Mouse (Mus musculus) midbrain, embryonic 10.5 days (tissue): Measurements from ENCODE around the gene Edc4. TPM values are rescaled to one million over a fixed set of nuclear protein-coding genes. Genes with fewer than 3 reads are reported as not detected.
A peak's percentile ranks its signal among the peaks of the same experiment; 100 is the strongest.

Experiments used
- DNase-seq: peaks from one replicate; pipeline ENCODE4 v3.0.0-alpha.2; 2017; ENCODE audit warnings: low spot score
- H3K27ac ChIP-seq: fragments of 300-500 bp; sonication (generic); replicated peaks from 2 replicates; pipeline ENCODE4 v1.5.1; 2016; ENCODE audit warnings: mild to moderate bottlenecking
- H3K27me3 ChIP-seq: fragments of 300-500 bp; sonication (generic); 2 replicates; pipeline ENCODE4 v1.6.1; 2016; ENCODE audit warnings: low read depth, mild to moderate bottlenecking; ENCODE audit not compliant: poor library complexity, severe bottlenecking
- H3K36me3 ChIP-seq: fragments of 300-500 bp; sonication (generic); 2 replicates; pipeline ENCODE4 v1.6.1; 2016; ENCODE audit warnings: mild to moderate bottlenecking, moderate library complexity
- H3K4me1 ChIP-seq: fragments of 300-500 bp; sonication (generic); 2 replicates; pipeline ENCODE4 v1.6.1; 2016
- H3K4me3 ChIP-seq: fragments of 300-500 bp; sonication (generic); 2 replicates; pipeline ENCODE4 v1.5.1; 2016; ENCODE audit warnings: mild to moderate bottlenecking, moderate library complexity
- H3K9me3 ChIP-seq: fragments of 300-500 bp; sonication (generic); replicated peaks from 2 replicates; pipeline ENCODE4 v1.6.1; 2016; ENCODE audit warnings: mild to moderate bottlenecking
- WGBS: fragments of 180-500 bp; shearing (Covaris S2); methylation state at CpG from one replicate; pipeline ENCODE4 v1.1.7; 2016; 5-methylcytosine and 5-hydroxymethylcytosine counted together
- polyA plus RNA-seq: library from polyadenylated mRNA; unstranded; fragments of >200 nt; fragmentation: Nextera tagmentation; extraction: Ambion mirVana; gene quantifications from 2 replicates; pipeline ENCODE4 v1.2.1, GENCODE M21; 2016

Edc4 gene
- polyA plus RNA-seq, 1 experiment from 2014 or later: 74.0 TPM

DNA sequence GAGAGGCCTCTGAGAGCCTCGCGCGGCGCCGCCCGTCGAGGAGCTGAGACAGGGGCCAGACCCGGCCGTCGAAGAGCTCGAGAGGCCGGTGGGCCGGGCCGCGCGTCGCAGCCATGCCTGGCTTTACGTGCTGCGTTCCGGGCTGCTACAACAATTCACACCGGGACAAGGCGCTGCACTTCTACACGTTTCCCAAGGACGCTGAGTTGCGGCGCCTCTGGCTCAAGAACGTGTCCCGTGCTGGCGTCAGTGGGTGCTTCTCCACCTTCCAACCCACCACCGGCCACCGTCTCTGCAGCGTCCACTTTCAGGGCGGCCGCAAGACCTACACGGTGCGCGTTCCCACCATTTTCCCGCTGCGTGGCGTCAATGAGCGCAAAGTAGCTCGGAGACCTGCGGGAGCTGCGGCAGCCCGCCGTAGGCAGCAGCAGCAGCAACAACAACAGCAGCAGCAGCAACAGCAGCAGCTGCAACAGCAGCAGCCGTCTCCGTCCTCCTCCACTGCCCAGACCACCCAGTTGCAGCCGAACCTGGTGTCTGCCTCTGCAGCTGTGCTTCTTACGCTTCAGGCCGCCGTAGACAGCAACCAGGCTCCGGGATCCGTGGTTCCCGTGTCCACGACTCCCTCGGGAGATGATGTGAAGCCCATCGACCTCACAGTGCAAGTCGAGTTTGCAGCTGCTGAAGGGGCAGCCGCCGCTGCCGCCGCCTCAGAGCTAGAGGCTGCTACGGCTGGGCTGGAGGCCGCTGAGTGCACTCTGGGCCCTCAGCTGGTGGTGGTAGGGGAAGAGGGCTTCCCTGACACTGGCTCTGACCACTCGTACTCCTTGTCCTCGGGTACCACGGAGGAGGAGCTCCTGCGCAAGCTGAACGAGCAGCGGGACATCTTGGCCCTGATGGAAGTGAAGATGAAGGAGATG lies 25.2 kb upstream of the Edc4 start:
- Histone ChIP-seq H3K9me3 (no peaks in the 10 kb centered on the region), H3K4me3 (peak overlapping the region; percentile 88), H3K36me3 (peaks cover 24% of the 10 kb centered on the region), H3K27me3 (no peaks in the 10 kb centered on the region), H3K27ac (peak overlapping the region; percentile 94), H3K4me1 (peaks cover 67% of the 10 kb centered on the region)
- DNase-seq: no peak
- under 1% methylated on average over 71 of the region's 71 CpGs for WGBS

DNA sequence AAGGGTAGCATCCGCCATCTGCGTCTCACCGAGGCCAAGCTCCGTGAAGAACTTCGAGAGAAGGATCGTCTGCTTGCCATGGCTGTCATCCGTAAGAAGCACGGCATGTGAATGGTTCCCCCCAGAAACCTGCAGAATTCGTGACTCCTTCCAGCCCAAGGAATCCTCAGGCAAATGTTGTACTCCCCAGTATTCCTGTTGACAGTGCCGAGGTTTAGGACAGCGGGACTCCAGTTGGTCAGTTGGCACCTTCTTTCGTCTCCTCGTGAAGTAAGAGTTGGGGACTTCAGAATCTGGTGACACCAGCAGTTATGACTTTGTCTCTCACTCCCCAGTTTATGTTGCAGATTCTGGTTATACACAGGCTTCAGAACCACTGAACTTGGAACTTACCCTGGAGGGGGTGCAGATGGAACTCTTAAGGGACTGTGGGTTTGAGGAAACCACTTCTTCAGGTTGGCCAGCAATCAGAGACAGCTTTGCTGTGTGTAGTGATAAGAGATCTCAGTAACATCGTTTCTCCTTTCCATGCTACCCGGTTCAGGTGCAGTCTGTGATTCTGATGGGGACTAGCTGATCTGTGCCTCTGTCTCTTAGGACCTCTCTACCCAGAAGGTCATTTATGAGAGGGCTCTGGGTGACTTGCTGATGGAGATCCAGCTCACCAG lies 24.4 kb upstream of the Edc4 start:
- Histone ChIP-seq H3K27me3 (no peaks in the 10 kb centered on the region), H3K9me3 (no peaks in the 10 kb centered on the region), H3K36me3 (peaks cover 26% of the 10 kb centered on the region), H3K27ac (peak overlapping the region; percentile 94), H3K4me3 (peak overlapping the region; percentile 88), H3K4me1 (peaks cover 62% of the 10 kb centered on the region)
- 31% methylated on average over 15 of the region's 15 CpGs for WGBS
- no peak for DNase-seq

DNA sequence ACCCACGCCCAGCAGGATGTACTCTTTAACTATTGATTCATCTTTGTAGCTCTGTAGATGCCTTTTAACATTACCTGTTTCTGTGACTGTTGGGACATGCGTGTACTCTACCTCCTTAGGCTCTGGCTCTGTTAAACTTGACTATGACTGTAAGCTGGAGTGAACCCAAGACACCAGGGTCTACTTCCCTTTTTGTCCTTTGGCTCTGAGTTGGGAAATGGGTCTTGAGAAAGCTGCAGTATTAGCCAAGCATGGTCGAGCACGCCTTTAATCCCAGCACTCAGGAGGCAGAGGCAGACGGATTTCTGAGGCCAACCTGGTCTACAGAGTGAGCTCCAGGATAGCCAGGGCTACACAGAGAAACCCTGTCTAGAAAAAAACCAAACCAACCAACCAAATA lies 22.2 kb upstream of the Edc4 start:
- WGBS: 88% methylated on average over 5 of the region's 5 CpGs
- Histone ChIP-seq H3K4me1 (peaks cover 74% of the 10 kb centered on the region), H3K9me3 (no peaks in the 10 kb centered on the region), H3K36me3 (peaks cover 36% of the 10 kb centered on the region), H3K27me3 (no peaks in the 10 kb centered on the region), H3K27ac (no peak overlapping the region), H3K4me3 (no peak overlapping the region; the same call in 1 of the 2 replicates)
- no peak for DNase-seq

DNA sequence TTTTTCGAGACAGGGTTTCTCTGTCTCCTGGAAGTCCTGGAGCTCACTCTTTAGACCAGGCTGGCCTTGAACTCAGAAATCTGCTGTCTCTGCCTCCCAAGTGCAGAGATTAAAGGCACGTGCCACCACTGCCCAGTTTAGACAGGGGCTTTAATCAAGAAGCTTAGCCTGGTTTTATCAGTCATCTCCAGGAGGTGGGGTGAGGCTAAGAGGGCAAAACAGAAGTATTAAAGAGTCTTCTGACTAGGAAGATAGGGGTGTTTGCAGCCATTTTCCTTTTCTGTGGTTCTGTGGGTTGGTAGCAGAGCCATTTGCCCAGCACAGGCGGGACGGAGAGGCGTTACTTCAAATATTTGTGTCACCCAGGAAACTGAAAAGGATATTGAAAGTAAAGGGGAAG lies 21.4 kb upstream of the Edc4 start:
- peak overlapping the region; percentile 99; the same call in 1 of the 2 replicates for H3K27ac ChIP-seq
- no peaks in the 10 kb centered on the region for H3K27me3 ChIP-seq
- H3K4me1 ChIP-seq: peaks cover 78% of the 10 kb centered on the region
- no peak for DNase-seq
- H3K36me3 ChIP-seq: peaks cover 44% of the 10 kb centered on the region
- 73% methylated on average over 5 of the region's 5 CpGs for WGBS
- H3K9me3 ChIP-seq: no peaks in the 10 kb centered on the region
- 0 out of 2 replicates have a peak overlapping the region, but pooled peaks have one; percentile 69 for H3K4me3 ChIP-seq

DNA sequence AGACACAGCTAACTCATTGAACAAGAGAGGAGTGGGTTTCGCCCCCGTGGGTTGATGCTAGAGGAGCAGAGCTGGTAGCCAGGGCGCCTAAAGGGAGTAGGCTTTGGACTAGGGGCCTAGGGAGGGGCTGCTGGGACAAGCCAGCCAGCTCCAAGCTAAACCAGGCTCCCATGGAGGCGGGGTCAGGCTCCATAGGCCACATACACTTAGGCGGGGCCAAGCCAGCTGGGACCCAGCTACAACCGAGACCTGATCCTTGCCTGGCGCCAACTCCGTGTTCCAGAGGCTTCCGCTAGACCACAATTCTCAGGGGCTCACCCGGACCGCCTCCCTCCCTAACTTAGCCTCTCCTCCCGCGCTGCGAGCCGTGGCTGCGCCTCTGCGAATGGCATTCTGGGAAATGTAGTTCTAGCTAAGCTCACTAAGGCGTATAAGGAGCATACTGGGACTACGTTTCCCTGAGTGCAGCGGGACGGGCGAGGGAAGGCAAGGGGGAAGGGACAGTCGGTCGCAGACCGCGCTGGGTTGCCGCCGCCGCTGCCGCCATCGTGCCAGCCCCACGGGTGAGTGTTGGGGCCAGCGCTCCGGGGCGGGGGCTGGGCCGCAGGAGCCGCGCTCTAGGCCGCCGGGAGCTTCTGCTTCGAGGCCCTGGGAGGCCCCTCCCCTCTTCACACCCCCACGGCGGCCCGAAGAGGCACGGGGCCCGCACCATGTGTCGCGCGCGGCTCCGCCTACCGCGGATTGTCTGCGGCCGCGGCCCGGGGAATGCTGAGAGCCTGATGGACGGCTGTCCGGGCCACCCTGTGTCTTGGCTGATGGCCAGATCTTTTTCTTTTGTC lies 20.3 kb upstream of the Edc4 start, which contains the start of gene Nutf2:
TSS of gene Nutf2 (plus strand) at position 438 of the 839 bp plus-strand sequence.
- peak; percentile 98 for DNase-seq
- peaks cover 77% of the 10 kb centered on the region for H3K4me1 ChIP-seq
- H3K27ac ChIP-seq: peak within 1 kb of the TSS; percentile 99
- no peaks in the 10 kb centered on the region for H3K9me3 ChIP-seq
- H3K36me3 ChIP-seq: peaks cover 53% of the 10 kb centered on the region
- H3K27me3 ChIP-seq: no peaks in the 10 kb centered on the region
- WGBS: under 1% methylated on average over 58 of the region's 59 CpGs
- H3K4me3 ChIP-seq: peak within 1 kb of the TSS; percentile 69

DNA sequence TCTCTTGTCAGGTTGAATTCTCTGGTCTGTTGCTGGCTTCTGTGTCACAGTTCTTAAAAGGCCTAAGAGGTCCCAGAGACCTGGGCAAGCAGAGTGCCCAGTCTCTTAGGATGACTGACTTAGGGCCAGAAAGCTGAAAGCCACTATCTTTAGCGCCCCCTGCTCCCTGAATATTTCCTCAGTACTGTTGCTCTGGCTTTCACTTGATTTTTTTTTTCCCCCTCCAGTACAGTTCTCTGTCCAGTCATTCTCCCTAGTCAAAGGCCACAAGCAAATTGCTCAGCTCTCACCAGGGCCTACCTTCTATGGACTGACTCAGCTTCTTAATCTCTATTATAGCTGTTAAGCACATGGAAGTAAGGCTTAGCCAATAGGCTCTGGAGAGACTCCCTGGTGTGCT lies 18.7 kb upstream of the Edc4 start:
- H3K27ac ChIP-seq: peak overlapping the region; percentile 99; the same call in 1 of the 2 replicates
- H3K36me3 ChIP-seq: peaks cover 68% of the 10 kb centered on the region
- DNase-seq: no peak
- H3K9me3 ChIP-seq: no peaks in the 10 kb centered on the region
- 10% methylated on average over 1 of the region's 1 CpGs for WGBS
- peaks cover 61% of the 10 kb centered on the region for H3K4me1 ChIP-seq
- H3K27me3 ChIP-seq: no peaks in the 10 kb centered on the region
- peak overlapping the region; percentile 69 for H3K4me3 ChIP-seq

DNA sequence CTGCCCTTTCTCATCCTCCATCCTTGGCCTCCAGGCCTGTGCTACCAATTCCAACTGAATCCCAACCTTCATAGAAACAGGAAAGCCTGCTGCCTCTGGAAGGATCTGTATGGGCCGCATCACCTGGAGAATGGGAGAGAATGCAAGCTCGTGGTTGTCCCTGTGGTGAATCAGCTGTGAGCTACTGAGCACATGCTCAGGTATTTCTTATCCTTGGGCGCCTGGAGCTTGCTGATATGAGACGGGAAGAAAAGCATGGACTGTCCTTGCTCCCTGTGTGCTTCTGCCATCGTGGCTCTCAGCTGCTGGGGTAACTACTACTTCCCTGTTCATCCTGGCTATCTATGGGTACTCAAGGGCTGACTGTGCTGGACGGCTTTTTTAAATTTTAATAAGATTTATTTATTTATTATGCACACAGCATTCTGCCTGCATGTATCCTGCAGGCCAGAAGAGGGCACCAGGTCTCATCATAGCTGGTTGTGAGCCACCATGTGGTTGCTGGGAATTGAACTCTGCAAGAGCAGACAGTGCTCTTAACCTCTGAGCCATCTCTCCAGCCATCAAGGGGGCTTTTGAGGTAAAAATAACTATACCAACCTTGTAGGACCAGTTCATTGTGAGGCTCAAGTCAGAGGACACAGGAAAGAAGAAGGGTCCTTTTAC lies 14.2 kb upstream of the Edc4 start:
- WGBS: 88% methylated on average over 6 of the region's 6 CpGs
- no peak for DNase-seq
- peaks cover 87% of the 10 kb centered on the region for H3K36me3 ChIP-seq

DNA sequence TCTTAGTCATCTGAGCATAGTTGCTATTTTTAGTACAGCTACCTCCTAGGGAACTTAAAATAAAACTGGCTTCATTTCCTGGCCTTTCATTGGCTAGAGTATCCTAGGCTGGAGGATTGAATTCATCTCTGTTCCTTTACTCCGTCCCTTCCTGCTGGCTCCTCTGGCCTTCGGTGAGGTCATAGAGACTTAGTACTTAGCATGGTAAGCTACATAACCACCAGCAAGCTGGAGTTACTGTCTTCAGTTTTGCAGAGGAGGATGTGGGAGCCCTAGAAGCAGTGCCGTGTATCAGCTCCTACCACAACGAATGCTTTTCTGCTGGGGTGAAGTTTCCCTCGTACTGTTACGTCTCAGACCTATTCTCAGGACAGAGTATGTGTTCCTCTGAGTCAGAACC lies 6.4 kb upstream of the Edc4 start:
- no peak for DNase-seq
- H3K36me3 ChIP-seq: peaks cover 94% of the 10 kb centered on the region
- H3K4me3 ChIP-seq: no peak overlapping the region
- H3K27ac ChIP-seq: no peak overlapping the region
- WGBS: 87% methylated on average over 6 of the region's 6 CpGs
- H3K27me3 ChIP-seq: no peaks in the 10 kb centered on the region
- no peaks in the 10 kb centered on the region for H3K4me1 ChIP-seq
- no peaks in the 10 kb centered on the region for H3K9me3 ChIP-seq

More for the DNA sequence above, 14.2 kb upstream of the Edc4 start:
- Histone ChIP-seq H3K27ac (no peak overlapping the region), H3K27me3 (no peaks in the 10 kb centered on the region), H3K9me3 (no peaks in the 10 kb centered on the region), H3K4me3 (no peak overlapping the region), H3K4me1 (peaks cover 22% of the 10 kb centered on the region)

DNA sequence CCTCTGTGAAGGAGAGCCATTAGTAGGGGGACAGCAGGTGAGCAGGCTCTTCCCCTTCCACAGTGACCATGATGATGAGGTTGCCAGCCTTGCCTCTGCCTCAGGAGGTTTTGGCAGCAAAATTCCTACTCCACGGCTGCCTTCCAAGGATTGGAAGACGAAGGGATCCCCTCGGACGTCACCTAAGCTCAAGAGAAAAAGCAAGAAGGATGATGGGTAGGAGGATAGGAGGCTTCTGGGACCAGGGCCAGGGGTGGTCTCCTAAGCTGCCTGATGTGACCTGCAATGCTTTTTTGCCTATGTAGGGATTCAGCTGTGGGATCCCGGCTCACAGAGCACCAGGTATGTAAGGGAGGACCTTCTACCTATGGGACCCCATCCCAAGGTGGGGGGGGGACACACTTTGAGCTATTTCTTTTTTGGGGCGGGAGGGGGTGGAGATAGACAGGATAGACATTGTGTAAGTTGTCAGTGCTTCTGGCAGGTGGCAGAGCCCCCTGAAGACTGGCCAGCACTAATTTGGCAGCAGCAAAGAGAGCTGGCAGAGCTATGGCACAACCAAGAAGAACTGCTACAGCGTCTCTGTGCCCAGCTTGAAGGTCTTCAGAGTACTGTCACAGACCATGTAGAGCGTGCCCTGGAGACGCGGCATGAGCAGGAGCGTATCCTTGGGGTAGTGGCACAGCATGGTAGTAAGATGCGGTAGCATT lies 9.2 kb downstream of the Edc4 start:
- no peak overlapping the region for H3K27ac ChIP-seq
- 94% methylated on average over 12 of the region's 12 CpGs for WGBS
- no peaks in the 10 kb centered on the region for H3K27me3 ChIP-seq
- H3K36me3 ChIP-seq: peaks cover 99% of the 10 kb centered on the region
- DNase-seq: no peak
- H3K4me1 ChIP-seq: peaks cover 15% of the 10 kb centered on the region
- H3K9me3 ChIP-seq: no peaks in the 10 kb centered on the region
- no peak overlapping the region for H3K4me3 ChIP-seq

DNA sequence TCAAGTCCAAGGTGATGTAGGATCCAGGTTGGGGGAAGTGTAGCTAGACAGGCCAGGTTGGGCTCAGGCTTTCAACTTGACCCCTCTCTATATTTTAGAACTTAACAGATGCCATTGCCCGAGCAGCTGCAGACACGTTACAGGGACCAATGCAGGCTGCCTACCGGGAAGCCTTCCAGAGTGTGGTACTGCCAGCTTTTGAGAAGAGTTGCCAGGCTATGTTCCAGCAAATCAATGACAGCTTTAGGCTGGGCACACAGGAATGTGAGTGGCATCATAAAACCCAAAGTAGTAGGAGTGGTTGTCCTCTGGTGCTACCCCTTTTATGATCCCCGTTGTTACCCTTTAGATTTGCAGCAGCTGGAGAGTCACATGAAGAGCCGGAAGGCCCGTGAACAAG lies 10.2 kb downstream of the Edc4 start:
- Histone ChIP-seq H3K36me3 (peaks cover 95% of the 10 kb centered on the region), H3K4me1 (peaks cover 15% of the 10 kb centered on the region), H3K4me3 (no peak overlapping the region), H3K27me3 (no peaks in the 10 kb centered on the region), H3K9me3 (no peaks in the 10 kb centered on the region), H3K27ac (no peak overlapping the region)
- DNase-seq: no peak
- WGBS: 92% methylated on average over 6 of the region's 6 CpGs

DNA sequence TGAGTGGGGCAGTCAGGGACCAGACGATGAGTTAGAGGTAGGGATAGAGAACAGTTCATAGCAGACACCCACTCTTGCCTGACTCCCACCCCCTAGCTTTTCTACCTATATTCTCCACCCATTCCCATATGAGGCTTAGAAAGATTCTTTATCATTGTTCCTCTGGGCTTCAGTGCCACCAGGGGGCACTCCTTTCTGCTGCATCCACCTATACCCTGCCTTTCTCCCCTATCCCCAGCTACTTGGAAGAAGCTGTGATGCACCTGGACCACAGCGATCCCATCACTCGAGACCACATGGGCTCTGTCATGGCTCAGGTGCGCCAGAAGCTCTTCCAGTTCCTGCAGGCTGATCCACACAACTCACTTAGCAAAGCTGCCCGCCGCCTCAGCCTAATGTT lies 11.8 kb downstream of the Edc4 start:
- Histone ChIP-seq H3K9me3 (no peaks in the 10 kb centered on the region), H3K4me1 (peaks cover 15% of the 10 kb centered on the region), H3K27ac (no peak overlapping the region), H3K27me3 (no peaks in the 10 kb centered on the region), H3K4me3 (no peak overlapping the region), H3K36me3 (peaks cover 79% of the 10 kb centered on the region)
- no peak for DNase-seq
- WGBS: 87% methylated on average over 6 of the region's 6 CpGs
